Mouse (Mus musculus): ENCODE data around the gene Alox8. TPM values are rescaled to one million over a fixed set of nuclear protein-coding genes. Genes with fewer than 3 reads are reported as not detected.

Alox8 gene
- total RNA-seq, 2 experiments from 2014 or later = 3.5 to 3.6 TPM

Other genes with a start within 250 kb of the Alox8 start
- gene Arhgef15, start 240.4 kb downstream of the Alox8 start, total RNA-seq (2021) = 10 to 100 TPM; 21.1 to 25.3 TPM
- gene Slc25a35, start 229.7 kb downstream of the Alox8 start, total RNA-seq (2021) = 1 to 10 TPM; 3.2 to 3.6 TPM
- 10 to 100 TPM; 17.2 to 17.5 TPM for gene Rangrf, start 222.7 kb downstream of the Alox8 start, total RNA-seq (2021)
- gene Pfas, start 189.4 kb downstream of the Alox8 start, total RNA-seq (2021) = 10 to 100 TPM; 24.4 to 28.1 TPM
- gene Ctc1, start 181.9 kb downstream of the Alox8 start, total RNA-seq (2021) = 10 to 100 TPM; 48.1 to 49.2 TPM
- 1 to 10 TPM; 3.0 to 3.1 TPM for gene Aurkb, start 152.2 kb downstream of the Alox8 start, total RNA-seq (2021)
- 10 to 100 TPM; 21.9 to 25.5 TPM for gene Borcs6, start 138.1 kb downstream of the Alox8 start, total RNA-seq (2021)
- gene Tmem107, start 127.0 kb downstream of the Alox8 start, total RNA-seq (2021) = 10 to 100 TPM; 12.0 to 12.1 TPM
- 1,000 to 10,000 TPM; 1,124 to 1,163 TPM for gene Vamp2, start 109.4 kb downstream of the Alox8 start, total RNA-seq (2021)
- 10 to 100 TPM; 71.2 to 83.9 TPM for gene Per1, start 102.6 kb downstream of the Alox8 start, total RNA-seq (2021)
- under 1 TPM; 0.57 to 0.73 TPM for gene Hes7, start 77.4 kb downstream of the Alox8 start, total RNA-seq (2021)
- under 1 TPM; 0.51 to 0.64 TPM for gene 9130213A22Rik, start 75.3 kb downstream of the Alox8 start, total RNA-seq (2021)
- 1 to 10 TPM; 8.6 to 10.0 TPM for gene Aloxe3, start 71.9 kb downstream of the Alox8 start, total RNA-seq (2021)
- under 1 TPM; 0.45 to 0.69 TPM for gene Alox12b, start 40.9 kb downstream of the Alox8 start, total RNA-seq (2021)
- gene Gucy2e, start 39.2 kb upstream of the Alox8 start, total RNA-seq (2021) = under 1 TPM; 0.49 to 0.71 TPM
- gene Cntrob, start 125.9 kb upstream of the Alox8 start, total RNA-seq (2021) = 10 to 100 TPM; 13.2 to 15.0 TPM
- gene Trappc1, start 126.1 kb upstream of the Alox8 start, total RNA-seq (2021) = 10 to 100 TPM; 68.9 to 69.5 TPM
- 10 to 100 TPM; 12.3 to 17.9 TPM for gene Kcnab3, start 128.4 kb upstream of the Alox8 start, total RNA-seq (2021)
- gene Rnf227, start 142.6 kb upstream of the Alox8 start, total RNA-seq (2021) = 10 to 100 TPM; 74.8 to 82.8 TPM
- 100 to 1,000 TPM; 525 to 527 TPM for gene Chd3, start 171.6 kb upstream of the Alox8 start, total RNA-seq (2021)
- 10 to 100 TPM; 84.2 to 85.7 TPM for gene Naa38, start 197.6 kb upstream of the Alox8 start, total RNA-seq (2021)
- gene Cyb5d1, start 197.8 kb upstream of the Alox8 start, total RNA-seq (2021) = 10 to 100 TPM; 37.9 to 39.8 TPM
- gene Tmem88, start 200.4 kb upstream of the Alox8 start, total RNA-seq (2021) = 1 to 10 TPM; 2.8 to 3.0 TPM
- 10 to 100 TPM; 42.7 to 43.9 TPM for gene Kdm6b, start 215.8 kb upstream of the Alox8 start, total RNA-seq (2021)